Mouse (Mus musculus) kidney, postnatal 36 days (tissue): Measurements from ENCODE around the gene Map2k5.

Source experiments
- DNase-seq, 2 experiments: peaks; one replicate each; pipeline ENCODE4 v3.0.0; 2021 to 2022; ENCODE audit warnings: mixed read lengths in 2 of 2

Gene Map2k5

GRCm38 (mm10) chr9:63182306-63182960, 195.3 kb downstream of the Map2k5 start:
- DNase-seq: no peak

GRCm38 (mm10) chr9:63181337-63182178, 196.1 kb downstream of the Map2k5 start:
- DNase-seq: no peak

GRCm38 (mm10) chr9:63178296-63178695, 199.4 kb downstream of the Map2k5 start:
- peak; percentile 48 to 49 for DNase-seq

GRCm38 (mm10) chr9:63174001-63174721, 203.5 kb downstream of the Map2k5 start:
- peak; percentile 31 to 48 for DNase-seq

- DNase-seq: no peak
Observed at GRCm38 (mm10) chr9:63171951-63172350, 205.8 kb downstream of the Map2k5 start.

- DNase-seq: no peak
Observed at GRCm38 (mm10) chr9:63169127-63169526, 208.6 kb downstream of the Map2k5 start.

- no peak for DNase-seq
Observed at GRCm38 (mm10) chr9:63165070-63165469, 212.6 kb downstream of the Map2k5 start.

GRCm38 (mm10) chr9:63163756-63164155, 213.9 kb downstream of the Map2k5 start:
- DNase-seq: no peak

GRCm38 (mm10) chr9:63151949-63152348, 225.8 kb downstream of the Map2k5 start:
- no peak for DNase-seq

- DNase-seq: peak; percentile 68 to 90
Observed at GRCm38 (mm10) chr9:63151072-63151870, 226.4 kb downstream of the Map2k5 start.

- no peak for DNase-seq
Observed at GRCm38 (mm10) chr9:63150086-63150800, 227.5 kb downstream of the Map2k5 start.

- no peak for DNase-seq
Observed at GRCm38 (mm10) chr9:63149372-63149766, 228.3 kb downstream of the Map2k5 start.

GRCm38 (mm10) chr9:63148410-63149371, 229.0 kb downstream of the Map2k5 start, which contains the start of gene Skor1:
TSS of gene Skor1 (minus strand) at chr9:63148961.
- no peak for DNase-seq

- DNase-seq: no peak
Observed at GRCm38 (mm10) chr9:63147786-63148409, 229.8 kb downstream of the Map2k5 start.

- DNase-seq: no peak
Observed at GRCm38 (mm10) chr9:63147296-63147695, 230.4 kb downstream of the Map2k5 start.

- DNase-seq: no peak
Observed at GRCm38 (mm10) chr9:63146856-63147274, 230.8 kb downstream of the Map2k5 start.

GRCm38 (mm10) chr9:63146126-63146855, 231.4 kb downstream of the Map2k5 start:
- no peak for DNase-seq

GRCm38 (mm10) chr9:63145249-63146125, 232.2 kb downstream of the Map2k5 start:
- no peak for DNase-seq
